Mouse (Mus musculus): ENCODE data around the gene Sppl2a.

- TF ChIP-seq POLR2A (IDR thresholded peaks at IDR 0.05; ENCODE audit: control insufficient read depth, low read depth, low read length) (no peak; the same call in 1 of the 2 replicates), CTCF (IDR thresholded peaks at IDR 0.05; ENCODE audit: control insufficient read depth, insufficient read depth, insufficient replicate concordance, low read depth, low read length) (no peak)
Measured at GRCm38 (mm10) chr2:126875516-126875835, 57.6 kb downstream of the Sppl2a start.

All from testis, adult 2 months (tissue).